Mouse (Mus musculus) olfactory bulb, adult 2 months (tissue): ENCODE measurements around the gene Tirap. TPM values are rescaled to one million over a fixed set of nuclear protein-coding genes. Genes with fewer than 3 reads are reported as not detected.
A peak's percentile ranks its signal among the peaks of the same experiment; 100 is the strongest.

Experiments used
- H3K27ac ChIP-seq: fragments of 200-500 bp; 2 replicates; pipeline ENCODE4 v1.5.1; 2012; ENCODE audit warnings: low read depth, low read length; ENCODE audit not compliant: insufficient read depth
- H3K4me1 ChIP-seq: fragments of 200-500 bp; 2 replicates; pipeline ENCODE4 v1.6.1; 2012; ENCODE audit warnings: low read length; ENCODE audit not compliant: control insufficient read depth, insufficient read depth
- H3K4me3 ChIP-seq: fragments of 200-500 bp; 2 replicates; pipeline ENCODE4 v1.5.1; 2012; ENCODE audit warnings: mild to moderate bottlenecking, low read depth, low read length, moderate library complexity; ENCODE audit not compliant: insufficient read depth
- CTCF ChIP-seq: fragments of 200-500 bp; IDR thresholded peaks from 2 replicates; pipeline ENCODE4 v1.5.1; 2012; ENCODE audit warnings: low read depth, mild to moderate bottlenecking, low read length, moderate library complexity; ENCODE audit not compliant: insufficient read depth
- POLR2A ChIP-seq: fragments of 200-500 bp; IDR thresholded peaks from 2 replicates; pipeline ENCODE4 v1.6.1; 2012; ENCODE audit warnings: mild to moderate bottlenecking, low read depth, low read length, moderate library complexity; ENCODE audit not compliant: insufficient read depth
- WGBS: fragments of 180-500 bp; shearing (Covaris S2); methylation state at CpG from one replicate; pipeline ENCODE4 v1.1.7; 2018; 5-methylcytosine and 5-hydroxymethylcytosine counted together
- polyA plus RNA-seq: library from polyadenylated mRNA; stranded (reverse); fragments of >200 nt; gene quantifications from 2 replicates; pipeline ENCODE4 v1.2.4, GENCODE M21; 2012; ENCODE audit warnings: low replicate concordance; ENCODE audit not compliant: missing spikeins, insufficient read depth, insufficient read length

The Tirap gene
- polyA plus RNA-seq, 1 experiment: not detected

GRCm38 (mm10) chr9:35217963-35218362, 17.9 kb upstream of the Tirap start:
- WGBS: 61% methylated on average over 1 of the region's 1 CpGs
- no peak overlapping the region for H3K4me3 ChIP-seq
- H3K4me1 ChIP-seq: no peaks in the 10 kb centered on the region
- no peak overlapping the region for H3K27ac ChIP-seq
- TF ChIP-seq POLR2A: no peak
- TF ChIP-seq CTCF: no peak

GRCm38 (mm10) chr9:35211573-35212511, 11.8 kb upstream of the Tirap start:
- no peak for TF ChIP-seq CTCF
- TF ChIP-seq POLR2A: no peak
- Histone ChIP-seq H3K4me1 (peaks cover 3% of the 10 kb centered on the region), H3K27ac (no peak overlapping the region), H3K4me3 (peak overlapping the region; percentile 78)
- WGBS: 30% methylated on average over 26 of the region's 26 CpGs

- Histone ChIP-seq H3K4me3 (peak within 1 kb of the TSS; percentile 78), H3K4me1 (peaks cover 3% of the 10 kb centered on the region), H3K27ac (peak within 1 kb of the TSS; percentile 87)
- WGBS: under 1% methylated on average over 72 of the region's 72 CpGs
- peak; percentile 97 for TF ChIP-seq POLR2A
- TF ChIP-seq CTCF: no peak
Observed at GRCm38 (mm10) chr9:35210542-35211474, 10.7 kb upstream of the Tirap start, which contains the start of gene Foxred1. Foxred1 (minus strand) TSS chr9:35211055.

GRCm38 (mm10) chr9:35204421-35204820, 4.3 kb upstream of the Tirap start:
- Histone ChIP-seq H3K4me3 (no peak overlapping the region), H3K27ac (no peak overlapping the region), H3K4me1 (peaks cover 6% of the 10 kb centered on the region; the same call in 1 of the 2 replicates)
- TF ChIP-seq CTCF (no peak), POLR2A (no peak)
- 100% methylated on average over 2 of the region's 2 CpGs for WGBS

- Histone ChIP-seq H3K27ac (no peak overlapping the region), H3K4me1 (peaks cover 6% of the 10 kb centered on the region; the same call in 1 of the 2 replicates), H3K4me3 (no peak overlapping the region)
- WGBS: 69% methylated on average over 3 of the region's 3 CpGs
- TF ChIP-seq POLR2A (no peak), CTCF (no peak)
Observed at GRCm38 (mm10) chr9:35203536-35203935, 3.4 kb upstream of the Tirap start.

GRCm38 (mm10) chr9:35200529-35201060, 504 bp upstream of the Tirap start:
- WGBS: 63% methylated on average over 9 of the region's 9 CpGs
- H3K27ac ChIP-seq: no peak overlapping the region

GRCm38 (mm10) chr9:35198945-35199771, 933 bp downstream of the Tirap start:
- TF ChIP-seq CTCF: no peak
- TF ChIP-seq POLR2A: no peak
- 36% methylated on average over 18 of the region's 18 CpGs for WGBS
- Histone ChIP-seq H3K4me3 (peak overlapping the region; percentile 46), H3K4me1 (peaks cover 6% of the 10 kb centered on the region; the same call in 1 of the 2 replicates), H3K27ac (no peak overlapping the region)

More at GRCm38 (mm10) chr9:35200529-35201060, 504 bp upstream of the Tirap start:
- Histone ChIP-seq H3K4me3 (no peak overlapping the region), H3K4me1 (peaks cover 6% of the 10 kb centered on the region; the same call in 1 of the 2 replicates)
- no peak for TF ChIP-seq POLR2A
- no peak for TF ChIP-seq CTCF

- no peak overlapping the region for H3K27ac ChIP-seq
- TF ChIP-seq CTCF (no peak), POLR2A (no peak)
- no peak overlapping the region for H3K4me3 ChIP-seq
- 79% methylated on average over 10 of the region's 10 CpGs for WGBS
- H3K4me1 ChIP-seq: peaks cover 6% of the 10 kb centered on the region; the same call in 1 of the 2 replicates
Observed at GRCm38 (mm10) chr9:35198351-35198750, 1.7 kb downstream of the Tirap start.
